Mouse (Mus musculus) myocyte (in vitro differentiated cells): ENCODE measurements around the gene Ubtd1.

Source experiments
- MAX ChIP-seq: IDR thresholded peaks from one replicate; pipeline ENCODE4 v1.6.1; 2011; ENCODE audit warnings: low read depth, mild to moderate bottlenecking, control low read depth
- MYOD1 ChIP-seq, 3 experiments: IDR thresholded peaks; one replicate each; pipeline ENCODE4 v1.6.1; 2011; ENCODE audit warnings: control low read depth in 2 of 3, low read depth in 2 of 3, mild to moderate bottlenecking in 2 of 3, moderate library complexity in 1 of 3; ENCODE audit not compliant: insufficient read length in 2 of 3, control insufficient read depth in 1 of 3
- POLR2A ChIP-seq: IDR thresholded peaks from one replicate; pipeline ENCODE4 v1.6.1; 2011; ENCODE audit warnings: low read depth, mild to moderate bottlenecking, control low read depth, moderate library complexity; ENCODE audit not compliant: insufficient read length
- POLR2AphosphoS2 ChIP-seq: IDR thresholded peaks from one replicate; pipeline ENCODE4 v1.6.1; 2011; ENCODE audit warnings: low read depth, control low read depth; ENCODE audit not compliant: insufficient read length
- REST ChIP-seq: IDR thresholded peaks from one replicate; pipeline ENCODE4 v1.6.1; 2011; ENCODE audit warnings: mild to moderate bottlenecking, control low read depth, moderate library complexity; ENCODE audit not compliant: insufficient read depth, insufficient read length
- TCF12 ChIP-seq: IDR thresholded peaks from one replicate; pipeline ENCODE4 v1.6.1; 2011; ENCODE audit warnings: mild to moderate bottlenecking, control low read depth; ENCODE audit not compliant: poor library complexity, insufficient read depth, severe bottlenecking

GRCm38 (mm10) chr19:41997090-41997489 lies 15.5 kb downstream of the Ubtd1 start:
- TF ChIP-seq POLR2A (no peak), MAX (no peak), REST (no peak), POLR2AphosphoS2 (no peak), TCF12 (no peak), MYOD1 (IDR thresholded peaks at IDR 0.05; ENCODE audit: control insufficient read depth in 1 of 3, insufficient read length in 2 of 3, low read depth in 2 of 3) (no peak)
